Mouse (Mus musculus): ENCODE data around the gene Terf2. TPM values are rescaled to one million over a fixed set of nuclear protein-coding genes. Genes with fewer than 3 reads are reported as not detected.

The Terf2 gene
- total RNA-seq, 2 experiments from 2014 or later, result 31.2 to 35.8 TPM

Small RNAs within 50 kb of the gene (microRNA-seq; reads per million reads assigned to microRNA genes)
- gene Mir7075, result 1.6 to 1.7 reads per million in 2 experiments

Other genes with a start within 250 kb of the Terf2 start
- gene Has3, start 226.3 kb downstream of the Terf2 start, total RNA-seq (2021), result 1 to 10 TPM; 2.8 to 4.5 TPM
- gene Utp4, start 202.9 kb downstream of the Terf2 start, total RNA-seq (2021), result 10 to 100 TPM; 37.6 to 42.8 TPM
- gene Sntb2, start 160.8 kb downstream of the Terf2 start, total RNA-seq (2021), result 10 to 100 TPM; 17.2 to 17.9 TPM
- 100 to 1,000 TPM; 116 to 117 TPM for gene Vps4a, start 65.3 kb downstream of the Terf2 start, total RNA-seq (2021)
- gene Pdf, start 47.9 kb downstream of the Terf2 start, total RNA-seq (2021), result 10 to 100 TPM; 24.1 to 31.3 TPM
- gene Cog8, start 39.9 kb downstream of the Terf2 start, total RNA-seq (2021), result 10 to 100 TPM; 28.7 to 28.9 TPM
- gene Nip7, start 39.7 kb downstream of the Terf2 start, total RNA-seq (2021), result 10 to 100 TPM; 44.4 to 45.9 TPM
- gene Tmed6, start 30.9 kb downstream of the Terf2 start, total RNA-seq (2021), result not detected
- 100 to 1,000 TPM in 1 of 2 experiments, 10 to 100 TPM in 1; 93.9 to 105 TPM for gene Cyb5b, start 54.1 kb upstream of the Terf2 start, total RNA-seq (2021)
- 10 to 100 TPM; 47.8 to 67.4 TPM for gene Nfat5, start 196.9 kb upstream of the Terf2 start, total RNA-seq (2021)

Data from layer of hippocampus, postnatal 25 days (tissue).